Mouse (Mus musculus) spleen, adult 2 months (tissue): ENCODE data around the gene Tuba3a. TPM values are rescaled to one million over a fixed set of nuclear protein-coding genes. Genes with fewer than 3 reads are reported as not detected.
A peak's percentile ranks its signal among the peaks of the same experiment; 100 is the strongest.
"Not testable (repeated sequence)": the region's sequence is repeated elsewhere in the genome, so short reads cannot be mapped to it uniquely, and the experiment has no call there.

Source experiments
- DNase-seq, 2 experiments: peaks; one replicate each; pipeline versions ENCODE4 v3.0.0 to v3.0.0-alpha.2; 2012 to 2021; ENCODE audit warnings: low spot score in 2 of 2, low read depth in 1 of 2
- H3K27ac ChIP-seq: fragments of 200-500 bp; 2 replicates; pipeline ENCODE4 v1.5.1; 2012; ENCODE audit warnings: low read length, inconsistent platforms; ENCODE audit not compliant: insufficient read depth
- H3K27me3 ChIP-seq: fragments of 200-500 bp; 2 replicates; pipeline ENCODE4 v1.6.1; 2012; ENCODE audit warnings: mild to moderate bottlenecking, moderate library complexity, low read length, inconsistent platforms; ENCODE audit not compliant: control insufficient read depth, insufficient read depth
- H3K36me3 ChIP-seq: fragments of 200-500 bp; 2 replicates; pipeline ENCODE4 v1.6.1; 2012; ENCODE audit warnings: mild to moderate bottlenecking, low read length, inconsistent platforms; ENCODE audit not compliant: control insufficient read depth, insufficient read depth
- H3K4me1 ChIP-seq: fragments of 200-500 bp; 2 replicates; pipeline ENCODE4 v1.6.1; 2011; ENCODE audit warnings: inconsistent platforms; ENCODE audit not compliant: control insufficient read depth, insufficient read depth, insufficient read length
- H3K4me3 ChIP-seq: fragments of 200-500 bp; 2 replicates; pipeline ENCODE4 v1.5.1; 2011; ENCODE audit warnings: mild to moderate bottlenecking, inconsistent platforms; ENCODE audit not compliant: insufficient read depth, insufficient read length; ENCODE audit errors: extremely low read depth
- CTCF ChIP-seq: fragments of 200-500 bp; IDR thresholded peaks from 2 replicates; pipeline ENCODE4 v1.5.1; 2011; ENCODE audit warnings: mild to moderate bottlenecking, inconsistent platforms; ENCODE audit not compliant: insufficient read depth, insufficient read length, insufficient replicate concordance; ENCODE audit errors: extremely low read depth
- POLR2A ChIP-seq: fragments of 200-500 bp; IDR thresholded peaks from 2 replicates; pipeline ENCODE4 v1.6.1; 2011; ENCODE audit warnings: low read depth, low read length, inconsistent platforms
- WGBS: fragments of 180-500 bp; shearing (Covaris S2); methylation state at CpG from one replicate; pipeline ENCODE4 v1.1.7; 2018; 5-methylcytosine and 5-hydroxymethylcytosine counted together
- polyA plus RNA-seq: library from polyadenylated mRNA; depleted of rRNA; stranded (reverse); fragments of >200 nt; gene quantifications from 2 replicates; pipeline ENCODE4 v1.2.3, GENCODE M21; 2012

Gene Tuba3a
- polyA plus RNA-seq, 1 experiment: not detected

- H3K4me1 ChIP-seq: no peaks in the 10 kb centered on the region
- no peak for DNase-seq
- WGBS: 87% methylated on average over 6 of the region's 6 CpGs
- no peaks in the 10 kb centered on the region for H3K36me3 ChIP-seq
- no peak for TF ChIP-seq POLR2A
- no peak for TF ChIP-seq CTCF
- no peaks in the 10 kb centered on the region for H3K27me3 ChIP-seq
- no peak overlapping the region for H3K4me3 ChIP-seq
- H3K27ac ChIP-seq: no peak overlapping the region
These were observed 19.6 kb upstream of the Tuba3a start for GRCm38 (mm10) chr6:125305465-125305864.

- DNase-seq, H3K36me3 ChIP-seq, H3K27me3 ChIP-seq, H3K4me3 ChIP-seq, H3K4me1 ChIP-seq, H3K27ac ChIP-seq: not testable (repeated sequence)
- 89% methylated on average over 7 of the region's 7 CpGs for WGBS
These were observed 18.6 kb upstream of the Tuba3a start for GRCm38 (mm10) chr6:125304408-125304807.

GRCm38 (mm10) chr6:125303242-125303641 lies 17.4 kb upstream of the Tuba3a start:
- TF ChIP-seq POLR2A (no peak), CTCF (no peak)
- Histone ChIP-seq H3K36me3 (no peaks in the 10 kb centered on the region), H3K27me3 (no peaks in the 10 kb centered on the region), H3K4me3 (no peak overlapping the region), H3K27ac (no peak overlapping the region), H3K4me1 (no peaks in the 10 kb centered on the region)
- DNase-seq: no peak
- WGBS: 93% methylated on average over 4 of the region's 4 CpGs

- no peak for TF ChIP-seq POLR2A
- no peak for TF ChIP-seq CTCF
- Histone ChIP-seq H3K36me3 (no peaks in the 10 kb centered on the region), H3K4me3 (no peak overlapping the region), H3K27ac (0 out of 2 replicates have a peak overlapping the region, but pooled peaks have one; percentile 30), H3K4me1 (no peaks in the 10 kb centered on the region), H3K27me3 (no peaks in the 10 kb centered on the region)
- no peak for DNase-seq
- 80% methylated on average over 24 of the region's 24 CpGs for WGBS
These were observed 16.6 kb upstream of the Tuba3a start for GRCm38 (mm10) chr6:125302231-125302982.

GRCm38 (mm10) chr6:125300982-125301381 lies 15.1 kb upstream of the Tuba3a start:
- Histone ChIP-seq H3K4me1 (no peaks in the 10 kb centered on the region), H3K27ac (no peak overlapping the region), H3K27me3 (no peaks in the 10 kb centered on the region), H3K36me3 (no peaks in the 10 kb centered on the region), H3K4me3 (no peak overlapping the region)
- 90% methylated on average over 1 of the region's 1 CpGs for WGBS
- TF ChIP-seq CTCF (no peak), POLR2A (no peak)
- no peak for DNase-seq

GRCm38 (mm10) chr6:125297149-125297820 lies 11.4 kb upstream of the Tuba3a start:
- Histone ChIP-seq H3K36me3 (no peaks in the 10 kb centered on the region), H3K27ac (no peak overlapping the region), H3K4me1 (no peaks in the 10 kb centered on the region), H3K4me3 (no peak overlapping the region), H3K27me3 (no peaks in the 10 kb centered on the region)
- DNase-seq: no peak
- TF ChIP-seq CTCF (no peak), POLR2A (no peak)
- 52% methylated on average over 5 of the region's 5 CpGs for WGBS

- no peaks in the 10 kb centered on the region for H3K27me3 ChIP-seq
- 88% methylated on average over 4 of the region's 4 CpGs for WGBS
- no peaks in the 10 kb centered on the region for H3K36me3 ChIP-seq
- no peak overlapping the region for H3K4me3 ChIP-seq
- no peak for DNase-seq
- TF ChIP-seq POLR2A (no peak), CTCF (no peak)
- no peak overlapping the region for H3K27ac ChIP-seq
- H3K4me1 ChIP-seq: no peaks in the 10 kb centered on the region
These were observed 8.2 kb upstream of the Tuba3a start for GRCm38 (mm10) chr6:125294049-125294448.
